13 mouse cellular contexts compared by ENCODE assay signal in genomic region chr17:3200328-3200727, GRCm38 (mm10).
A peak's percentile ranks its signal among the peaks of the same experiment; 100 is the strongest.
DNase-seq lines count a peak whose midpoint lies in the region; ATAC-seq and TF ChIP-seq lines count a peak whose summit lies in the region.
"Had no signal": no experiment of that assay in that cellular context is flagged by ENCODE, and none has a peak within 500 bp of the region (broad histone marks: within the 10 kb centered on the region; RNA-seq: fewer than 3 reads in every experiment).

No protein-coding gene starts in this region.

- H3K9ac ChIP-seq in hindbrain, postnatal 0 days (replicated peaks; ENCODE audit: low read length) = no peak overlapping the region
- H3K9ac ChIP-seq in hindbrain, embryonic 11.5 days (ENCODE audit: low read depth, low read length) = no peak overlapping the region
- H3K9ac ChIP-seq in embryonic facial prominence, embryonic 11.5 days (replicated peaks; ENCODE audit: low read length) = no peak overlapping the region
- H3K9ac ChIP-seq: hindbrain, embryonic 15.5 days had no signal

- TF ChIP-seq CTCF in hindbrain, postnatal 0 days (IDR thresholded peaks at IDR 0.05; ENCODE audit: low read depth) = no peak

- peaks cover 19% of the 10 kb centered on the region; the same call in 1 of the 2 replicates for H3K36me3 ChIP-seq in hindbrain, postnatal 0 days (ENCODE audit: insufficient read depth, low read length)
- no peaks in the 10 kb centered on the region for H3K36me3 ChIP-seq in hindbrain, embryonic 11.5 days (ENCODE audit: control insufficient read depth, insufficient read depth, low read length)
- H3K36me3 ChIP-seq in embryonic facial prominence, embryonic 11.5 days (replicated peaks; ENCODE audit: control insufficient read depth, insufficient read depth, low read depth, low read length) = no peaks in the 10 kb centered on the region; the same call in 1 of the 2 replicates

- DNase-seq in hindbrain, postnatal 0 days (ENCODE audit: low spot score) = peak; percentile 18
- DNase-seq in hindbrain, embryonic 11.5 days (ENCODE audit: low spot score) = no peak
- DNase-seq in embryonic facial prominence, embryonic 11.5 days (ENCODE audit: low spot score) = peak; percentile 77
- peak; percentile 45 for DNase-seq in gastrocnemius, postnatal 14 days
- DNase-seq in mesoderm, embryonic 11.5 days (ENCODE audit: low read depth, low spot score) = peak; percentile 12
- no peak for DNase-seq in natural killer cell, adult 2 months (ENCODE audit: low spot score in 2 of 2)
- no peak for DNase-seq in ovary, postnatal 14 days (ENCODE audit: low spot score)
- DNase-seq: adrenal gland, adult 8-10 months; cerebellum, adult 9-11 months; kidney, postnatal 36 days; thymus, postnatal 36 days had no signal

- ATAC-seq in hindbrain, postnatal 0 days = no peak
- no peak for ATAC-seq in hindbrain, embryonic 11.5 days (ENCODE audit: low FRiP score)
- ATAC-seq in embryonic facial prominence, embryonic 11.5 days (replicated peaks; ENCODE audit: insufficient number of reproducible peaks, low FRiP score, low TSS enrichment, low read depth) = peak; percentile 80

- intact Hi-C loops in gastrocnemius, postnatal 14 days (cut with DNase I; ENCODE audit: low total_unique reads) = no loop called here

- no peaks in the 10 kb centered on the region for H3K4me1 ChIP-seq in hindbrain, postnatal 0 days (ENCODE audit: insufficient read depth, low read length)
- no peaks in the 10 kb centered on the region for H3K4me1 ChIP-seq in hindbrain, embryonic 11.5 days (replicated peaks; ENCODE audit: control insufficient read depth, insufficient read depth, low read length)
- H3K4me1 ChIP-seq in embryonic facial prominence, embryonic 11.5 days (ENCODE audit: control insufficient read depth, insufficient read depth, low read length) = no peaks in the 10 kb centered on the region
- H3K4me1 ChIP-seq: hindbrain, embryonic 15.5 days had no signal

- H3K4me2 ChIP-seq in hindbrain, postnatal 0 days (ENCODE audit: low read depth, low read length) = no peak overlapping the region
- no peak overlapping the region for H3K4me2 ChIP-seq in hindbrain, embryonic 11.5 days (replicated peaks; ENCODE audit: low read depth, low read length)
- no peak overlapping the region for H3K4me2 ChIP-seq in embryonic facial prominence, embryonic 11.5 days (ENCODE audit: low read depth, low read length)
- H3K4me2 ChIP-seq: hindbrain, embryonic 15.5 days; midbrain, embryonic 11.5 days had no signal

- H3K9me3 ChIP-seq in hindbrain, postnatal 0 days (ENCODE audit: low read length) = no peaks in the 10 kb centered on the region
- no peaks in the 10 kb centered on the region for H3K9me3 ChIP-seq in hindbrain, embryonic 11.5 days (ENCODE audit: control insufficient read depth, low read length)
- H3K9me3 ChIP-seq in embryonic facial prominence, embryonic 11.5 days (replicated peaks; ENCODE audit: control insufficient read depth, low read length) = no peaks in the 10 kb centered on the region
- H3K9me3 ChIP-seq: hindbrain, embryonic 15.5 days had no signal

- H3K27me3 ChIP-seq in hindbrain, postnatal 0 days (ENCODE audit: insufficient read depth, low read length) = no peaks in the 10 kb centered on the region
- no peaks in the 10 kb centered on the region for H3K27me3 ChIP-seq in hindbrain, embryonic 11.5 days (ENCODE audit: control insufficient read depth, insufficient read depth, low read length)
- H3K27me3 ChIP-seq in embryonic facial prominence, embryonic 11.5 days (ENCODE audit: control insufficient read depth, insufficient read depth, low read length) = no peaks in the 10 kb centered on the region
- H3K27me3 ChIP-seq: hindbrain, embryonic 15.5 days had no signal

- H3K27ac ChIP-seq in hindbrain, postnatal 0 days = no peak overlapping the region
- no peak overlapping the region for H3K27ac ChIP-seq in hindbrain, embryonic 11.5 days (ENCODE audit: low read depth, low read length)
- no peak overlapping the region for H3K27ac ChIP-seq in embryonic facial prominence, embryonic 11.5 days (replicated peaks; ENCODE audit: low read depth, low read length)
- H3K27ac ChIP-seq: hindbrain, embryonic 15.5 days had no signal

- WGBS in hindbrain, postnatal 0 days = 77% methylated on average over 8 of the region's 8 CpGs
- WGBS in hindbrain, embryonic 11.5 days = 79% methylated on average over 8 of the region's 8 CpGs
- WGBS in embryonic facial prominence, embryonic 11.5 days = 57% methylated on average over 8 of the region's 8 CpGs

- H3K4me3 ChIP-seq in hindbrain, postnatal 0 days (ENCODE audit: low read length) = no peak overlapping the region
- H3K4me3 ChIP-seq in hindbrain, embryonic 11.5 days (ENCODE audit: low read depth, low read length) = no peak overlapping the region
- H3K4me3 ChIP-seq in embryonic facial prominence, embryonic 11.5 days (ENCODE audit: low read depth, low read length) = no peak overlapping the region
- H3K4me3 ChIP-seq: hindbrain, embryonic 15.5 days had no signal

Comparison
In these comparisons a context has a peak if more than half of its experiments do, and no peak if none do; other contexts are left out.
1. DNase-seq: peak in hindbrain, postnatal 0 days (single experiment), embryonic facial prominence, embryonic 11.5 days (single experiment), gastrocnemius, postnatal 14 days (single experiment) and mesoderm, embryonic 11.5 days (single experiment); none in hindbrain, embryonic 11.5 days (single experiment), natural killer cell, adult 2 months (0 of 2) and ovary, postnatal 14 days (single experiment).